Mouse (Mus musculus): Measurements from ENCODE around the gene Nbeal2. TPM values are rescaled to one million over a fixed set of nuclear protein-coding genes. Genes with fewer than 3 reads are reported as not detected.
A peak's percentile ranks its signal among the peaks of the same experiment; 100 is the strongest.

The Nbeal2 gene
- polyA plus RNA-seq, 1 experiment from 2014 or later, result 0.76 TPM

GRCm38 (mm10) chr9:110635225-110635624 lies 18.7 kb downstream of the Nbeal2 start:
- Histone ChIP-seq H3K36me3 (no peaks in the 10 kb centered on the region), H3K4me2 (replicated peaks) (peak overlapping the region; percentile 23; the same call in 1 of the 2 replicates), H3K4me1 (0 out of 2 replicates have a peak, but pooled peaks cover 11% of the 10 kb centered on the region), H3K9ac (no peak overlapping the region), H3K27ac (no peak overlapping the region), H3K4me3 (no peak overlapping the region), H3K9me3 (no peaks in the 10 kb centered on the region), H3K27me3 (peaks cover 60% of the 10 kb centered on the region)
- 9% methylated on average over 19 of the region's 19 CpGs for WGBS
- ATAC-seq (ENCODE audit: low FRiP score, low read depth), result no peak

GRCm38 (mm10) chr9:110633882-110634281 lies 20.1 kb downstream of the Nbeal2 start:
- Histone ChIP-seq H3K27ac (no peak overlapping the region), H3K36me3 (no peaks in the 10 kb centered on the region), H3K4me1 (0 out of 2 replicates have a peak, but pooled peaks cover 11% of the 10 kb centered on the region), H3K4me2 (replicated peaks) (no peak overlapping the region), H3K9ac (no peak overlapping the region), H3K27me3 (peaks cover 65% of the 10 kb centered on the region), H3K4me3 (no peak overlapping the region), H3K9me3 (no peaks in the 10 kb centered on the region)
- no peak for ATAC-seq (ENCODE audit: low FRiP score, low read depth)
- 76% methylated on average over 17 of the region's 17 CpGs for WGBS

GRCm38 (mm10) chr9:110632671-110633070 lies 21.3 kb downstream of the Nbeal2 start:
- H3K27me3 ChIP-seq, result peaks cover 65% of the 10 kb centered on the region
- H3K4me2 ChIP-seq (replicated peaks), result no peak overlapping the region
- H3K36me3 ChIP-seq, result no peaks in the 10 kb centered on the region
- no peak for ATAC-seq (ENCODE audit: low FRiP score, low read depth)
- H3K27ac ChIP-seq, result no peak overlapping the region
- 0 out of 2 replicates have a peak, but pooled peaks cover 11% of the 10 kb centered on the region for H3K4me1 ChIP-seq
- no peaks in the 10 kb centered on the region for H3K9me3 ChIP-seq
- WGBS, result 77% methylated on average over 15 of the region's 15 CpGs
- no peak overlapping the region for H3K9ac ChIP-seq
- H3K4me3 ChIP-seq, result no peak overlapping the region

GRCm38 (mm10) chr9:110631651-110632275 lies 22.2 kb downstream of the Nbeal2 start:
- no peaks in the 10 kb centered on the region for H3K36me3 ChIP-seq
- peaks cover 65% of the 10 kb centered on the region for H3K27me3 ChIP-seq
- no peak overlapping the region for H3K27ac ChIP-seq
- no peak; the same call in 1 of the 2 replicates for ATAC-seq (ENCODE audit: low FRiP score, low read depth)
- no peak overlapping the region for H3K9ac ChIP-seq
- 8% methylated on average over 30 of the region's 30 CpGs for WGBS
- no peaks in the 10 kb centered on the region for H3K9me3 ChIP-seq
- 0 out of 2 replicates have a peak, but pooled peaks cover 11% of the 10 kb centered on the region for H3K4me1 ChIP-seq
- peak overlapping the region; percentile 35 for H3K4me3 ChIP-seq
- peak overlapping the region; percentile 63 for H3K4me2 ChIP-seq (replicated peaks)

- Histone ChIP-seq H3K36me3 (no peaks in the 10 kb centered on the region), H3K9me3 (no peaks in the 10 kb centered on the region), H3K27ac (no peak overlapping the region), H3K27me3 (peaks cover 62% of the 10 kb centered on the region), H3K9ac (peak overlapping the region; percentile 39; the same call in 1 of the 2 replicates), H3K4me3 (peak overlapping the region; percentile 35), H3K4me2 (replicated peaks) (peak overlapping the region; percentile 63), H3K4me1 (0 out of 2 replicates have a peak, but pooled peaks cover 11% of the 10 kb centered on the region)
- ATAC-seq (ENCODE audit: low FRiP score, low read depth), result no peak
- 14% methylated on average over 10 of the region's 10 CpGs for WGBS
Measured at GRCm38 (mm10) chr9:110631191-110631590, 22.8 kb downstream of the Nbeal2 start.

- Histone ChIP-seq H3K27ac (no peak overlapping the region), H3K9ac (no peak overlapping the region), H3K27me3 (peaks cover 55% of the 10 kb centered on the region), H3K4me2 (replicated peaks) (no peak overlapping the region), H3K9me3 (no peaks in the 10 kb centered on the region), H3K4me3 (no peak overlapping the region), H3K4me1 (peaks cover 16% of the 10 kb centered on the region; the same call in 1 of the 2 replicates), H3K36me3 (no peaks in the 10 kb centered on the region)
- 88% methylated on average over 15 of the region's 15 CpGs for WGBS
- ATAC-seq (ENCODE audit: low FRiP score, low read depth), result no peak
Measured at GRCm38 (mm10) chr9:110630171-110630570, 23.8 kb downstream of the Nbeal2 start.

GRCm38 (mm10) chr9:110625350-110625908 lies 28.5 kb downstream of the Nbeal2 start:
- peaks cover 8% of the 10 kb centered on the region for H3K27me3 ChIP-seq
- H3K4me1 ChIP-seq, result peaks cover 24% of the 10 kb centered on the region
- peak overlapping the region; percentile 93 for H3K4me2 ChIP-seq (replicated peaks)
- H3K9ac ChIP-seq, result peak overlapping the region; percentile 76
- peaks cover 26% of the 10 kb centered on the region for H3K36me3 ChIP-seq
- no peak for ATAC-seq (ENCODE audit: low FRiP score, low read depth)
- WGBS, result 62% methylated on average over 11 of the region's 11 CpGs
- H3K9me3 ChIP-seq, result no peaks in the 10 kb centered on the region
- peak overlapping the region; percentile 60 for H3K4me3 ChIP-seq
- 0 out of 2 replicates have a peak overlapping the region, but pooled peaks have one; percentile 89 for H3K27ac ChIP-seq

GRCm38 (mm10) chr9:110624361-110625166 lies 29.4 kb downstream of the Nbeal2 start, which contains the start of gene Nradd:
TSS of gene Nradd (minus strand) at chr9:110624452.
- Histone ChIP-seq H3K9ac (peak within 1 kb of the TSS; percentile 77), H3K4me3 (peak within 1 kb of the TSS; percentile 60), H3K27ac (peak within 1 kb of the TSS; percentile 89), H3K36me3 (peaks cover 35% of the 10 kb centered on the region), H3K27me3 (peaks cover 1% of the 10 kb centered on the region), H3K9me3 (no peaks in the 10 kb centered on the region), H3K4me2 (replicated peaks) (peak within 1 kb of the TSS; percentile 93), H3K4me1 (peaks cover 24% of the 10 kb centered on the region)
- peak; percentile 95 for ATAC-seq (ENCODE audit: low FRiP score, low read depth)
- under 1% methylated on average over 41 of the region's 41 CpGs for WGBS

- Histone ChIP-seq H3K9ac (peak overlapping the region; percentile 77), H3K27ac (peak overlapping the region; percentile 89), H3K4me3 (peak overlapping the region; percentile 60), H3K4me1 (peaks cover 24% of the 10 kb centered on the region), H3K27me3 (no peaks in the 10 kb centered on the region), H3K4me2 (replicated peaks) (peak overlapping the region; percentile 93), H3K36me3 (peaks cover 44% of the 10 kb centered on the region), H3K9me3 (no peaks in the 10 kb centered on the region)
- WGBS, result 31% methylated on average over 8 of the region's 8 CpGs
- ATAC-seq (ENCODE audit: low FRiP score, low read depth), result 0 out of 2 replicates have a peak, but pooled peaks have one; percentile 0
Measured at GRCm38 (mm10) chr9:110623416-110624195, 30.4 kb downstream of the Nbeal2 start.

GRCm38 (mm10) chr9:110622621-110623219 lies 31.2 kb downstream of the Nbeal2 start:
- 88% methylated on average over 12 of the region's 12 CpGs for WGBS
- H3K36me3 ChIP-seq, result peaks cover 53% of the 10 kb centered on the region
- no peak overlapping the region for H3K27ac ChIP-seq
- peaks cover 24% of the 10 kb centered on the region for H3K4me1 ChIP-seq
- no peak for ATAC-seq (ENCODE audit: low FRiP score, low read depth)
- peak overlapping the region; percentile 93 for H3K4me2 ChIP-seq (replicated peaks)
- peak overlapping the region; percentile 77; the same call in 1 of the 2 replicates for H3K9ac ChIP-seq
- H3K27me3 ChIP-seq, result no peaks in the 10 kb centered on the region
- H3K9me3 ChIP-seq, result no peaks in the 10 kb centered on the region
- H3K4me3 ChIP-seq, result peak overlapping the region; percentile 60; the same call in 1 of the 2 replicates

GRCm38 (mm10) chr9:110620685-110621084 lies 33.3 kb downstream of the Nbeal2 start:
- no peak overlapping the region for H3K27ac ChIP-seq
- H3K4me3 ChIP-seq, result no peak overlapping the region
- H3K36me3 ChIP-seq, result peaks cover 68% of the 10 kb centered on the region
- H3K9me3 ChIP-seq, result no peaks in the 10 kb centered on the region
- 95% methylated on average over 7 of the region's 7 CpGs for WGBS
- no peak for ATAC-seq (ENCODE audit: low FRiP score, low read depth)
- no peak overlapping the region for H3K4me2 ChIP-seq (replicated peaks)
- peaks cover 24% of the 10 kb centered on the region for H3K4me1 ChIP-seq
- no peaks in the 10 kb centered on the region for H3K27me3 ChIP-seq
- no peak overlapping the region for H3K9ac ChIP-seq

Data from limb, embryonic 13.5 days (tissue).